Mouse (Mus musculus): ENCODE measurements around the gene Ralb. TPM values are rescaled to one million over a fixed set of nuclear protein-coding genes. Genes with fewer than 3 reads are reported as not detected.

Ralb gene
- polyA plus RNA-seq, 1 experiment from 2014 or later: 30.9 TPM

DNA sequence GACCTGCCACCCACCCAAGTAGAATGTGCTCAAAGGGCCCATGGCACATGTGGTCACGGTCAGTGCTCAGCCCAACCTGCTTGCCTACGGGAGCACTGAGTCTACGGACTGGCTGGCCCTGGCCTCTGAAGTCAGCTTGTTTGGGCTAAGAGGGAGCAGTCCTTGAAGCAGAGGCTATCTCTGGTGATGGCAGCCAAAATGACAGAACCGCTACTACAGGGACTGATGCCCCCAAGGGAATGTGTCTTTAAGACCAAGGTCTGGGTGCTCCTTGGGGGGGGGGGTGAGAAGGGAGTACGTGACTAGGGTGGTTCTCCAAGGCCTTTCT is 47.1 kb downstream of the Ralb start:
- no peak for DNase-seq
- Histone ChIP-seq H3K4me3 (ENCODE audit: low read depth, low read length) (0 out of 2 replicates have a peak overlapping the region, but pooled peaks have one; percentile 17), H3K4me1 (ENCODE audit: insufficient read depth) (peaks cover 6% of the 10 kb centered on the region; the same call in 1 of the 2 replicates), H3K27me3 (ENCODE audit: insufficient read depth, low read length) (no peaks in the 10 kb centered on the region), H3K27ac (ENCODE audit: low read depth) (no peak overlapping the region), H3K9ac (replicated peaks) (no peak overlapping the region), H3K4me2 (ENCODE audit: low read depth, low read length) (peak overlapping the region; percentile 50), H3K36me3 (replicated peaks; ENCODE audit: insufficient read depth, low read length) (no peaks in the 10 kb centered on the region), H3K9me3 (ENCODE audit: low read length) (no peaks in the 10 kb centered on the region)
- TF ChIP-seq EP300 (IDR thresholded peaks at IDR 0.05; ENCODE audit: low read depth) (no peak), CTCF (IDR thresholded peaks at IDR 0.05; ENCODE audit: low read depth) (no peak)
- WGBS (ENCODE audit: insufficient replicate concordance): 36% methylated on average over 5 of the region's 5 CpGs
- ATAC-seq: no peak

DNA sequence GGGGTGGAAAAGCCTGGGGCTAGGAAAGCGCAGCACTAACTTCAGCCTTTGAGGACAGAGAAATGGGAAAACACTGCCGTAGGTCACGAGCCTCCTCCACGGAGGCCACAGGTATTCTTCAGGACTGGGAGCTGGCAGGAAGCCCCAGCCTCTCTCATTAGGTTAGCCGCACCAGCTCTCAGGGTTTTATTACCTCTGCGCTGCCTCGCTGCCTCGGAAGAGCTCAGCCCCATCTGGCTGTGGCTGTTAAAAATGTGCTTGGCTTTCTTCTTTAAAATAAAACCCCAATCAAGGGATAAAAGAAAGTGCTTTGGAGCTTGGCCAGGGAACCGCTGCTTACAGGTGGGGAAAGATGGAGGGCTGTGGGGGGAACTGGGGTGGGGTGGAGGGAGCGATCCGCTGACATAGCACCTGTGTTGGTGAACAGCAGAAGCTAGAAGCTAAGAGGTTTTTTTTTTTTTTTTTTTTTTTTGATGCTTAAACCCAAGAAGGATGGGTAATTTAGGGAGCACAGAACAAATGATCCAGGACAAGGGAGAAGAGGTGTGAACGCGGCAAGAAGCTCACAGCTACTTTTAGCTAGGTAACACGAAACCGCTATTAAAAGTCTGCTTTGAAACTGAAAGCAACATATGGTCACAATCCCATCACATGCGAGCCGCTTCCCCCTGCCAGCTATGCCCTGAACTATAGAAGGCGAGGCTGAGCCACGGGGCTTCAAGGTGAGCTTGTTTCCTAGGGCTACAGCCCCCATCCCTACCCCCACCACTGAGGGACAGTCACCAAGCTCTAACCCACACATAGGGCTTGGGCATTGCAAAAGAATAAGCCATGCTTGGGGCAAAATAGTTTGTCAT is 47.7 kb downstream of the Ralb start:
- Histone ChIP-seq H3K4me3 (ENCODE audit: low read depth, low read length) (0 out of 2 replicates have a peak overlapping the region, but pooled peaks have one; percentile 17), H3K4me2 (ENCODE audit: low read depth, low read length) (peak overlapping the region; percentile 50), H3K27me3 (ENCODE audit: insufficient read depth, low read length) (no peaks in the 10 kb centered on the region), H3K9ac (replicated peaks) (no peak overlapping the region), H3K9me3 (ENCODE audit: low read length) (no peaks in the 10 kb centered on the region), H3K36me3 (replicated peaks; ENCODE audit: insufficient read depth, low read length) (no peaks in the 10 kb centered on the region), H3K27ac (ENCODE audit: low read depth) (no peak overlapping the region), H3K4me1 (ENCODE audit: insufficient read depth) (peaks cover 6% of the 10 kb centered on the region; the same call in 1 of the 2 replicates)
- TF ChIP-seq CTCF (IDR thresholded peaks at IDR 0.05; ENCODE audit: low read depth) (no peak), EP300 (IDR thresholded peaks at IDR 0.05; ENCODE audit: low read depth) (no peak)
- ATAC-seq (no peak), DNase-seq (no peak)
- WGBS (ENCODE audit: insufficient replicate concordance): 32% methylated on average over 19 of the region's 19 CpGs

DNA sequence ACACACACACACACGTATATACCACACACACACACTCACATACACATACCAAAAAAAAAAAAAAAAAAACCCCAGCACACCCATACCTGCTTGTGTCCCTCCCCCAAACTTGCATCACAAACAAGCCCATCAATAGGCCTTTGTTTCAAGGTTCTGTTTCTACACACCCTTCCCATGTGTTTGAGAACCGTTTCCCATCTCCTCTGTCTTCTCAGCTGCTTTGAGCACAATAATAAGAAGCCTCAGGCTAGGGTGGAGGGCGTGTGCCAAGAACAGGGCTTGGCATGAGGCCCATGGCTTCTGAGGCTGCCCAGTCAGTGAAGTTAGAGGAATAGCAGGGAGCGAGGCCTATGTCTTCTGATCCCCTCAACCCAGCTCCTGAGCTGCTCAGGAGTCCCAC is 50.9 kb downstream of the Ralb start:
- H3K4me3 ChIP-seq (ENCODE audit: low read depth, low read length): no peak overlapping the region
- ATAC-seq: no peak
- peaks cover 6% of the 10 kb centered on the region; the same call in 1 of the 2 replicates for H3K4me1 ChIP-seq (ENCODE audit: insufficient read depth)
- H3K4me2 ChIP-seq (ENCODE audit: low read depth, low read length): no peak overlapping the region
- H3K9ac ChIP-seq (replicated peaks): no peak overlapping the region
- H3K27ac ChIP-seq (ENCODE audit: low read depth): no peak overlapping the region
- no peaks in the 10 kb centered on the region for H3K9me3 ChIP-seq (ENCODE audit: low read length)
- DNase-seq: no peak
- whole genome bisulfite sequencing (ENCODE audit: insufficient replicate concordance): 64% methylated on average over 4 of the region's 4 CpGs
- no peaks in the 10 kb centered on the region for H3K36me3 ChIP-seq (replicated peaks; ENCODE audit: insufficient read depth, low read length)
- H3K27me3 ChIP-seq (ENCODE audit: insufficient read depth, low read length): no peaks in the 10 kb centered on the region
- TF ChIP-seq CTCF (IDR thresholded peaks at IDR 0.05; ENCODE audit: low read depth): no peak
- TF ChIP-seq EP300 (IDR thresholded peaks at IDR 0.05; ENCODE audit: low read depth): no peak

DNA sequence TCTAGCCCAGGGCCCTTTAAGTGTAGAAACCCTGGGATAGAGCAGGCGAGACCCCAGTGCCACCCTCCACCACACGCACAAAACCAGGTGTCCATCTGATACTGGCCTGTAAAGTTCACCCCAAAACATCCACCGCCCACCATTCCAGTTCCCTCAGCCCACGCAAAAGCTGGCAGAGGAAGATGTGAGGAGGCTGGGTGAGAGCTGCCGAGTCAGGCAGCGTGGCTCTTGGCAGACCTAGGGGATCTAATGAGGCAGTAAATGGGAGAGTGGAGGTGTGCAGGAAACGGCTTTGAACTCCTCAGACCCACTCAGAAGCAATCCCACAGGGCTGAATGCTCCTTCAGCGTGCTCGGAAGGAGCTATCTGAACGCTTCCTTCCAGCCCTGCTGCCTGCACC is 53.2 kb downstream of the Ralb start:
- Histone ChIP-seq H3K27ac (ENCODE audit: low read depth) (no peak overlapping the region), H3K4me3 (ENCODE audit: low read depth, low read length) (no peak overlapping the region), H3K4me2 (ENCODE audit: low read depth, low read length) (no peak overlapping the region), H3K4me1 (ENCODE audit: insufficient read depth) (no peaks in the 10 kb centered on the region), H3K9ac (replicated peaks) (no peak overlapping the region), H3K27me3 (ENCODE audit: insufficient read depth, low read length) (no peaks in the 10 kb centered on the region), H3K36me3 (replicated peaks; ENCODE audit: insufficient read depth, low read length) (no peaks in the 10 kb centered on the region), H3K9me3 (ENCODE audit: low read length) (no peaks in the 10 kb centered on the region)
- no peak for DNase-seq
- 73% methylated on average over 10 of the region's 10 CpGs for WGBS (ENCODE audit: insufficient replicate concordance)
- TF ChIP-seq CTCF (IDR thresholded peaks at IDR 0.05; ENCODE audit: low read depth) (no peak), EP300 (IDR thresholded peaks at IDR 0.05; ENCODE audit: low read depth) (no peak)
- ATAC-seq: no peak

DNA sequence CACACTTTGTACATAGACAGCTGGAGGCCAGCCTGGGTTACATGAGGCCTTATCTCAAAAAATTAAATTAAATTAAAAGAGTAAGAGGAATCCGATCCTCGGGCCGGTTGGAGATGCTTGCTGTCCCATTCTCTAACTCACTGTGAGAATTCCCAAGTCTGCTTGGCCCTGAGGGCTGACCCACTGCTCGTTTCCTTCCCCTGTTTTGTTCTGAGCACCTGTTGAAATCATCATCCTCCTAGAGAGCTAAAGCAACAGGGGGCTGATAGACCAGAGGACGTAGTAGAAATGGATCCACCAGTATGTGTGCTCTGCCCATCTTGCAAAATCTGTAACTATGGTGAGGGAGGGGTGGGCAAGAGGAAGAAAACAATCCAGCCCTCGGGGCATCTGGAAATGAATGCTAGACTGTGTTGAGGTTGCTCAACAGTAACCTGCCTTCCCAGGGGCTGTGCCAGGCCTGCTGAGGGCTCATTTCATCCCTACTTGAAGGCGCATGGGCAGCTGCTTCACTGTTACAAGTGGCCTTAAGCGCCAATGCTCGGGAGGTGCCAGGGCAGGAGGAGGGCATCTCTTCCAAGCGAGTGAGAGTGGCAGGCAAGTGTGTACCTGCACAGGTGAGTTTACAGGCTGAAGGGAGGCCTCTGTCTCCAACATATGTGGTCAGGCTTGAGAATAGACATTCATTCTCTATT is 53.8 kb downstream of the Ralb start:
- Histone ChIP-seq H3K9me3 (ENCODE audit: low read length) (no peaks in the 10 kb centered on the region), H3K9ac (replicated peaks) (no peak overlapping the region), H3K4me1 (ENCODE audit: insufficient read depth) (no peaks in the 10 kb centered on the region), H3K27ac (ENCODE audit: low read depth) (no peak overlapping the region), H3K4me3 (ENCODE audit: low read depth, low read length) (no peak overlapping the region), H3K27me3 (ENCODE audit: insufficient read depth, low read length) (no peaks in the 10 kb centered on the region), H3K4me2 (ENCODE audit: low read depth, low read length) (no peak overlapping the region), H3K36me3 (replicated peaks; ENCODE audit: insufficient read depth, low read length) (no peaks in the 10 kb centered on the region)
- DNase-seq (no peak), ATAC-seq (no peak)
- WGBS (ENCODE audit: insufficient replicate concordance): 80% methylated on average over 10 of the region's 10 CpGs
- TF ChIP-seq CTCF (IDR thresholded peaks at IDR 0.05; ENCODE audit: low read depth): no peak
- no peak for TF ChIP-seq EP300 (IDR thresholded peaks at IDR 0.05; ENCODE audit: low read depth)

DNA sequence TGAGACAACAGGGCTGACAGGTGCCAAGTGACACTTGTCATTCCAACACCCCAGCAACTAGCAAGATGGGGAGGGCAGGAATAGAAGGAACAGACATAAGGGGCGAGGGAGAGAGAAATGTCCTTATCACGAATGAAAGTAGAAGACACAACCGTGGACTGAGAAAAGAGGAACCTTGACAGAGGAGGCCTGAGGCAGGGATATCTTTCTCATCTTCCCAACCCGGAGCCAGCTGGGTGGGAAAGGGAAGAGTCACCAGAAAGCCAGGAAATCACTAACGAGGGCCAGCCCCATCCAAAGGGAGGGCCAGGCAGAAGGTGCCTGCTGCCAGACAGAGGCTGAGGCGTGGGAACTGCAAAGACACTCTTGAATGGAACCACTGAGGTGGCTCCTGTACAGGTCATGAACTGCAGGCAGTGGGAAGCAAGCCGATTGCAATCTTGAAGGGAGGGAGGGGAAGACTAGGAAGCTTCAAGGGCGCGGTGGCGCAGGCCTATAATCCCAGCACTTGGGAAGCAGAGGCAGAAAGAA is 57.8 kb downstream of the Ralb start:
- TF ChIP-seq EP300 (IDR thresholded peaks at IDR 0.05; ENCODE audit: low read depth): no peak
- no peak for TF ChIP-seq CTCF (IDR thresholded peaks at IDR 0.05; ENCODE audit: low read depth)
- WGBS (ENCODE audit: insufficient replicate concordance): 51% methylated on average over 10 of the region's 10 CpGs
- H3K4me2 ChIP-seq (ENCODE audit: low read depth, low read length): no peak overlapping the region
- no peaks in the 10 kb centered on the region for H3K4me1 ChIP-seq (ENCODE audit: insufficient read depth)
- H3K36me3 ChIP-seq (replicated peaks; ENCODE audit: insufficient read depth, low read length): no peaks in the 10 kb centered on the region
- ATAC-seq (no peak), DNase-seq (no peak)
- H3K27ac ChIP-seq (ENCODE audit: low read depth): no peak overlapping the region
- no peaks in the 10 kb centered on the region for H3K9me3 ChIP-seq (ENCODE audit: low read length)
- no peak overlapping the region for H3K4me3 ChIP-seq (ENCODE audit: low read depth, low read length)
- no peaks in the 10 kb centered on the region for H3K27me3 ChIP-seq (ENCODE audit: insufficient read depth, low read length)
- no peak overlapping the region for H3K9ac ChIP-seq (replicated peaks)

Data from liver, postnatal 0 days (tissue).